18 mouse cellular contexts compared by ENCODE assay signal in genomic region chr3:154451169-154451568, GRCm38 (mm10).
DNase-seq lines count a peak whose midpoint lies in the region; ATAC-seq and TF ChIP-seq lines count a peak whose summit lies in the region.
"Had no signal": no experiment of that assay in that cellular context is flagged by ENCODE, and none has a peak within 500 bp of the region (broad histone marks: within the 10 kb centered on the region; RNA-seq: fewer than 3 reads in every experiment).

No protein-coding gene starts in this region.

- H3K4me2 ChIP-seq in intestine, embryonic 16.5 days (ENCODE audit: low read depth, low read length) = no peak overlapping the region
- no peak overlapping the region for H3K4me2 ChIP-seq in intestine, postnatal 0 days (replicated peaks; ENCODE audit: low read depth)
- no peak overlapping the region for H3K4me2 ChIP-seq in hindbrain, embryonic 13.5 days
- H3K4me2 ChIP-seq: midbrain, embryonic 12.5 days had no signal

- H3K27ac ChIP-seq in intestine, embryonic 16.5 days (ENCODE audit: low read length) = no peak overlapping the region
- no peak overlapping the region for H3K27ac ChIP-seq in intestine, postnatal 0 days (ENCODE audit: low read depth, low read length)
- H3K27ac ChIP-seq in hindbrain, embryonic 13.5 days = no peak overlapping the region
- H3K27ac ChIP-seq: hindbrain, embryonic 10.5 days; liver, embryonic 14.5 days; midbrain, embryonic 12.5 days; stomach, postnatal 0 days had no signal

- peak; percentile 9 for DNase-seq in right cerebral cortex, postnatal 25 days
- no peak for DNase-seq in right cerebral cortex, postnatal 10 days (ENCODE audit: low spot score in 2 of 2)
- peak; percentile 12 for DNase-seq in lung, postnatal 10 days
- DNase-seq: adrenal gland, postnatal 25 days; cerebellum, adult 11-12 months; cerebellum, postnatal 25 days; embryo, embryonic 11 days; gastrocnemius, postnatal 36 days; kidney, adult 8-10 months; kidney, postnatal 4 days had no signal

- no peak overlapping the region for H3K4me3 ChIP-seq in intestine, embryonic 16.5 days (ENCODE audit: low read length)
- no peak overlapping the region for H3K4me3 ChIP-seq in intestine, postnatal 0 days (ENCODE audit: low read depth, low read length)
- no peak overlapping the region for H3K4me3 ChIP-seq in hindbrain, embryonic 13.5 days
- H3K4me3 ChIP-seq: hindbrain, embryonic 10.5 days; midbrain, embryonic 12.5 days had no signal

- H3K9ac ChIP-seq in intestine, embryonic 16.5 days (ENCODE audit: low read depth, low read length) = no peak overlapping the region
- H3K9ac ChIP-seq in intestine, postnatal 0 days (ENCODE audit: low read depth, low read length) = no peak overlapping the region
- no peak overlapping the region for H3K9ac ChIP-seq in hindbrain, embryonic 13.5 days
- H3K9ac ChIP-seq: liver, embryonic 14.5 days; midbrain, embryonic 12.5 days had no signal

- WGBS in intestine, embryonic 16.5 days = 47% methylated on average over 7 of the region's 7 CpGs
- 41% methylated on average over 7 of the region's 7 CpGs for WGBS in intestine, postnatal 0 days
- WGBS in hindbrain, embryonic 13.5 days = 83% methylated on average over 7 of the region's 7 CpGs

- H3K27me3 ChIP-seq in intestine, embryonic 16.5 days (replicated peaks; ENCODE audit: control insufficient read depth, insufficient read depth, low read length) = no peaks in the 10 kb centered on the region
- H3K27me3 ChIP-seq in intestine, postnatal 0 days (replicated peaks; ENCODE audit: control insufficient read depth, insufficient read depth, low read length) = no peaks in the 10 kb centered on the region
- no peaks in the 10 kb centered on the region for H3K27me3 ChIP-seq in hindbrain, embryonic 13.5 days
- H3K27me3 ChIP-seq: midbrain, embryonic 12.5 days had no signal

- no peaks in the 10 kb centered on the region for H3K36me3 ChIP-seq in intestine, embryonic 16.5 days (ENCODE audit: control insufficient read depth, insufficient read depth, low read length)
- no peaks in the 10 kb centered on the region for H3K36me3 ChIP-seq in intestine, postnatal 0 days (ENCODE audit: control insufficient read depth, insufficient read depth)
- no peaks in the 10 kb centered on the region for H3K36me3 ChIP-seq in hindbrain, embryonic 13.5 days
- H3K36me3 ChIP-seq: hindbrain, embryonic 10.5 days; midbrain, embryonic 12.5 days had no signal

- H3K9me3 ChIP-seq in intestine, embryonic 16.5 days (ENCODE audit: control insufficient read depth, low read length) = no peaks in the 10 kb centered on the region
- H3K9me3 ChIP-seq in intestine, postnatal 0 days (ENCODE audit: control insufficient read depth) = no peaks in the 10 kb centered on the region
- 0 out of 2 replicates have a peak, but pooled peaks cover 3% of the 10 kb centered on the region for H3K9me3 ChIP-seq in hindbrain, embryonic 13.5 days

- no peak for TF ChIP-seq CTCF in intestine, postnatal 0 days (IDR thresholded peaks at IDR 0.05; ENCODE audit: low read depth)

- no peaks in the 10 kb centered on the region for H3K4me1 ChIP-seq in intestine, embryonic 16.5 days (ENCODE audit: control insufficient read depth, insufficient read depth, low read length)
- H3K4me1 ChIP-seq in intestine, postnatal 0 days (replicated peaks; ENCODE audit: control insufficient read depth, insufficient read depth, low read length) = no peaks in the 10 kb centered on the region
- no peaks in the 10 kb centered on the region for H3K4me1 ChIP-seq in hindbrain, embryonic 13.5 days (replicated peaks)
- H3K4me1 ChIP-seq: hindbrain, embryonic 10.5 days; midbrain, embryonic 12.5 days had no signal

- ATAC-seq in intestine, embryonic 16.5 days = peak; percentile 38
- no peak for ATAC-seq in intestine, postnatal 0 days
- ATAC-seq in megakaryocyte progenitor cell, adult 5-6 weeks (replicated peaks; ENCODE audit: poor library complexity) = no peak
- no peak for ATAC-seq in hindbrain, embryonic 13.5 days (ENCODE audit: low FRiP score)

Comparison
In these comparisons a context has a peak if more than half of its experiments do, and no peak if none do; other contexts are left out.
1. DNase-seq: peak in right cerebral cortex, postnatal 25 days (single experiment) and lung, postnatal 10 days (single experiment); none in right cerebral cortex, postnatal 10 days (0 of 2).